Mouse (Mus musculus): Measurements from ENCODE around the gene Crlf3. TPM values are rescaled to one million over a fixed set of nuclear protein-coding genes. Genes with fewer than 3 reads are reported as not detected.
"Not testable (repeated sequence)": the region's sequence is repeated elsewhere in the genome, so short reads cannot be mapped to it uniquely, and the experiment has no call there.

Crlf3 gene
- polyA plus RNA-seq, 1 experiment from 2014 or later = 59.4 TPM

- 95% methylated on average over 4 of the region's 5 CpGs for WGBS
These were observed 64.3 kb downstream of the Crlf3 start for GRCm38 (mm10) chr11:80016533-80016932.

More at GRCm38 (mm10) chr11:80016533-80016932, 64.3 kb downstream of the Crlf3 start:
- H3K27me3 ChIP-seq; H3K4me2 ChIP-seq; H3K4me1 ChIP-seq (replicated peaks); ATAC-seq (ENCODE audit: insufficient number of reproducible peaks, insufficient read depth, low FRiP score, low TSS enrichment, low read depth); H3K9me3 ChIP-seq; H3K4me3 ChIP-seq (replicated peaks); H3K9ac ChIP-seq (replicated peaks); H3K27ac ChIP-seq: not testable (repeated sequence)
- H3K36me3 ChIP-seq = peaks cover 86% of the 10 kb centered on the region

Other genes starting within 250 kb of the Crlf3 start
- 72.0 and 74.4 TPM in 2 replicates for gene Utp6, start 118.6 kb downstream of the Crlf3 start, polyA plus RNA-seq (2016; fragmentation: Nextera tagmentation; extraction: Ambion mirVana)
- 30.1 and 31.7 TPM in 2 replicates for gene Suz12, start 87.9 kb downstream of the Crlf3 start, polyA plus RNA-seq (2016; fragmentation: Nextera tagmentation; extraction: Ambion mirVana)
- 17.4 and 19.9 TPM in 2 replicates for gene Atad5, start 8.4 kb upstream of the Crlf3 start, polyA plus RNA-seq (2016; fragmentation: Nextera tagmentation; extraction: Ambion mirVana)
- 32.4 and 34.9 TPM in 2 replicates for gene Tefm, start 61.2 kb upstream of the Crlf3 start, polyA plus RNA-seq (2016; fragmentation: Nextera tagmentation; extraction: Ambion mirVana)
- 0.45 and 1.2 TPM in 2 replicates for gene Adap2, start 73.1 kb upstream of the Crlf3 start, polyA plus RNA-seq (2016; fragmentation: Nextera tagmentation; extraction: Ambion mirVana)
- gene Rnf135, start 102.9 kb upstream of the Crlf3 start, polyA plus RNA-seq (2016; fragmentation: Nextera tagmentation; extraction: Ambion mirVana) = 6.3 and 6.4 TPM in 2 replicates
- 58.2 and 59.5 TPM in 2 replicates for gene Rhot1, start 128.0 kb upstream of the Crlf3 start, polyA plus RNA-seq (2016; fragmentation: Nextera tagmentation; extraction: Ambion mirVana)
- 2.0 and 3.4 TPM in 2 replicates for gene Rhbdl3, start 219.9 kb upstream of the Crlf3 start, polyA plus RNA-seq (2016; fragmentation: Nextera tagmentation; extraction: Ambion mirVana)